Mouse (Mus musculus) thymus, adult 2 months (tissue): ENCODE measurements at regions not wholly inside any gene's neighbourhood (a gene's known extent, or its start where the extent isn't known, plus 50 kb on each side); places are given as distances from the start of the nearest gene placed in this dataset.

ENCODE experiments used
- CTCF ChIP-seq: fragments of 200-500 bp; IDR thresholded peaks from 2 replicates; pipeline ENCODE4 v1.5.1; 2012; ENCODE audit warnings: mild to moderate bottlenecking, control low read depth, low read length, moderate library complexity, borderline replicate concordance; ENCODE audit not compliant: control insufficient read depth, poor library complexity, insufficient read depth; ENCODE audit errors: extremely low read depth
- POLR2A ChIP-seq: fragments of 200-500 bp; IDR thresholded peaks from 2 replicates; pipeline ENCODE4 v1.6.1; 2012; ENCODE audit warnings: mild to moderate bottlenecking, low read length, control low read depth, moderate library complexity; ENCODE audit not compliant: control insufficient read depth, poor library complexity, insufficient read depth; ENCODE audit errors: extremely low read depth

DNA sequence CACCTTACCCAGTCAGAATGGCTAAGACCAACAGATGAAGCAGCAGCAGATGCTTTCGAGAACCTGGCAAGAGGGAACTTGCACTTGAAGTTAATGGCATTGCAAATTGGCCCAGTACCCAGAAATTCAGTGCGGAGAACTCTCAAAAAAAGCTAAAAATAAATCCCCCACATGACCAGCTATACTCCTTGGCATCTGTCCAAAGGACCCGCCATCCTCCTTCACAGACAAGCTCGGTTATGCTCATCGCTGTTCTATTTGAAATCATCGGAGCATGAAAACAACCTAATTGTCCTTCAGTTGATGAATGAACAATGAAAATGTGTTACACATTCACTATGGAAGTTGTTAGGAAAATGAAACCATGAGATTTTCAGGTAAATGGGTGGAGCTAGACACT, 58.4 kb upstream of the Usp3 start:
- no peak for TF ChIP-seq CTCF
- no peak for TF ChIP-seq POLR2A
